Mouse (Mus musculus): ENCODE measurements at regions not wholly inside any gene's neighbourhood (a gene's known extent, or its start where the extent isn't known, plus 50 kb on each side); places are given as distances from the start of the nearest gene placed in this dataset.

DNA sequence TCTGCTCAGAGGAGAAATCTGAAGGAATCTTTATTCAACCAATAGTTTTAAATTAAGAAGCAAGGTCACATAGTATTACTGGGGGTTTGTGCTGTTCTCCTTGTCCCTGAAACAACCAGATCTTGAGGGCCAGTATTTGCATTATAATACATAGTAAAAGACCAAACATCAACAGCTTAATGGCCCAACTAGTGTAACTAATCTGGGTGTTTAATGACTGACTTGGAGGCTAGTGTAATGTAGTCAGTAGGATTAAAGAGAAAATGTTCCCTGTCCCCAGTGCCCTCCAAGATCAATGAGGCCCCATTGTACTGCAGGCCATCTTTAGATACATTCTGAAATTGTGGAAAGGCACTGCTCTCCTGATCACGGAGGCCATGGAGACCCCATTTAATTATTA, 768.2 kb upstream of the Steap1 start:
- no peak for TF ChIP-seq GATA1 (IDR thresholded peaks at IDR 0.05; ENCODE audit: borderline replicate concordance, low read length)
- no peak for TF ChIP-seq FLI1 (IDR thresholded peaks at IDR 0.05; ENCODE audit: low read length)
